Mouse (Mus musculus) induced T-regulatory cell, adult 2 months (primary cell): ENCODE results near the gene D630003M21Rik.
A peak's percentile ranks its signal among the peaks of the same experiment; 100 is the strongest.

Experiments used
- DNase-seq: peaks from one replicate; pipeline ENCODE4 v3.0.0-alpha.2; 2012; ENCODE audit warnings: low read depth

D630003M21Rik gene

GRCm38 (mm10) chr2:158166628-158167027 is 62.4 kb downstream of the D630003M21Rik start:
- DNase-seq = peak; percentile 86

- no peak for DNase-seq
These were observed 63.2 kb downstream of the D630003M21Rik start for GRCm38 (mm10) chr2:158165776-158166175.

GRCm38 (mm10) chr2:158163034-158163433 is 66.0 kb downstream of the D630003M21Rik start:
- DNase-seq = peak; percentile 45

GRCm38 (mm10) chr2:158161761-158162160 is 67.3 kb downstream of the D630003M21Rik start:
- DNase-seq = no peak

- peak; percentile 61 for DNase-seq
These were observed 69.4 kb downstream of the D630003M21Rik start for GRCm38 (mm10) chr2:158159376-158160235.

GRCm38 (mm10) chr2:158157654-158158053 is 71.4 kb downstream of the D630003M21Rik start:
- no peak for DNase-seq

GRCm38 (mm10) chr2:158156487-158156886 is 72.5 kb downstream of the D630003M21Rik start:
- DNase-seq = no peak

GRCm38 (mm10) chr2:158155615-158156014 is 73.4 kb downstream of the D630003M21Rik start:
- DNase-seq = no peak

- no peak for DNase-seq
These were observed 73.9 kb downstream of the D630003M21Rik start for GRCm38 (mm10) chr2:158155101-158155500.

- DNase-seq = no peak
These were observed 74.4 kb downstream of the D630003M21Rik start for GRCm38 (mm10) chr2:158154641-158155040.

- DNase-seq = peak; percentile 71
These were observed 75.2 kb downstream of the D630003M21Rik start for GRCm38 (mm10) chr2:158153728-158154343.

GRCm38 (mm10) chr2:158152685-158153309 is 76.2 kb downstream of the D630003M21Rik start:
- no peak for DNase-seq

- DNase-seq = no peak
These were observed 77.9 kb downstream of the D630003M21Rik start for GRCm38 (mm10) chr2:158151077-158151476.

GRCm38 (mm10) chr2:158146971-158147370 is 82.1 kb downstream of the D630003M21Rik start:
- no peak for DNase-seq

- DNase-seq = peak; percentile 83
These were observed 82.8 kb downstream of the D630003M21Rik start, which contains the start of gene Tgm2 for GRCm38 (mm10) chr2:158146223-158146622. Tgm2 (minus strand) TSS chr2:158146436.

- DNase-seq = no peak
These were observed 83.4 kb downstream of the D630003M21Rik start for GRCm38 (mm10) chr2:158145528-158146065.

- no peak for DNase-seq
These were observed 84.1 kb downstream of the D630003M21Rik start for GRCm38 (mm10) chr2:158144750-158145527.

- DNase-seq = no peak
These were observed 84.8 kb downstream of the D630003M21Rik start for GRCm38 (mm10) chr2:158144263-158144662.

- DNase-seq = no peak
These were observed 85.2 kb downstream of the D630003M21Rik start for GRCm38 (mm10) chr2:158143816-158144215.

- no peak for DNase-seq
These were observed 86.0 kb downstream of the D630003M21Rik start for GRCm38 (mm10) chr2:158142981-158143380.

- no peak for DNase-seq
These were observed 87.2 kb downstream of the D630003M21Rik start for GRCm38 (mm10) chr2:158141690-158142440.
